Mouse (Mus musculus) c-Kit-positive CD71-positive TER-119-positive erythroid progenitor cells, embryonic 14.5 days (primary cell): ENCODE results near the gene Srsf2.

ENCODE experiments used
- DNase-seq: peaks from one replicate; pipeline ENCODE4 v3.0.0-alpha.2; 2013; ENCODE audit warnings: low spot score

The Srsf2 gene

GRCm38 (mm10) chr11:116808811-116809395 is 44.0 kb downstream of the Srsf2 start:
- DNase-seq = no peak

- peak; percentile 73 for DNase-seq
Measured at GRCm38 (mm10) chr11:116807938-116808606, 44.8 kb downstream of the Srsf2 start.

GRCm38 (mm10) chr11:116807526-116807925 is 45.4 kb downstream of the Srsf2 start:
- no peak for DNase-seq

DNA sequence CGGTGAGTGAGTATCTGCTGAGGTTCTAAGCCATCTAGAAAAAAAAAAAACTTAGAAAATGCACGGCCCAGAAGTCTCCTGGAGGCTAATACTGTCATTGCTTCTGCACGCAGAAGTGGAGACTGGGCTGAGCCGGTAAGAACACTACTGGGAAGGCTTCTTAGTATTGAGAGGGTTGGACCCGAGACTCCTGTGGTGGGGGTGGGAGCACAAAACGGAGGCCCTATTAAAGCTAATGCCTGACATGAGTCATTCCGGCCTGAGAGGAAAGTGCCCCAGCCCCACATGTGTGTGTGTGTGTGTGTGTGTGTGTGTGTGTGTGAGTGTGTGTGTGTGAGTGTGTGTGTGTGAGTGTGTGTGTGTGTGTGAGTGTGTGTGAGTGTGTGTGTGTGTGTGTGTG is 45.8 kb downstream of the Srsf2 start:
- no peak for DNase-seq

DNA sequence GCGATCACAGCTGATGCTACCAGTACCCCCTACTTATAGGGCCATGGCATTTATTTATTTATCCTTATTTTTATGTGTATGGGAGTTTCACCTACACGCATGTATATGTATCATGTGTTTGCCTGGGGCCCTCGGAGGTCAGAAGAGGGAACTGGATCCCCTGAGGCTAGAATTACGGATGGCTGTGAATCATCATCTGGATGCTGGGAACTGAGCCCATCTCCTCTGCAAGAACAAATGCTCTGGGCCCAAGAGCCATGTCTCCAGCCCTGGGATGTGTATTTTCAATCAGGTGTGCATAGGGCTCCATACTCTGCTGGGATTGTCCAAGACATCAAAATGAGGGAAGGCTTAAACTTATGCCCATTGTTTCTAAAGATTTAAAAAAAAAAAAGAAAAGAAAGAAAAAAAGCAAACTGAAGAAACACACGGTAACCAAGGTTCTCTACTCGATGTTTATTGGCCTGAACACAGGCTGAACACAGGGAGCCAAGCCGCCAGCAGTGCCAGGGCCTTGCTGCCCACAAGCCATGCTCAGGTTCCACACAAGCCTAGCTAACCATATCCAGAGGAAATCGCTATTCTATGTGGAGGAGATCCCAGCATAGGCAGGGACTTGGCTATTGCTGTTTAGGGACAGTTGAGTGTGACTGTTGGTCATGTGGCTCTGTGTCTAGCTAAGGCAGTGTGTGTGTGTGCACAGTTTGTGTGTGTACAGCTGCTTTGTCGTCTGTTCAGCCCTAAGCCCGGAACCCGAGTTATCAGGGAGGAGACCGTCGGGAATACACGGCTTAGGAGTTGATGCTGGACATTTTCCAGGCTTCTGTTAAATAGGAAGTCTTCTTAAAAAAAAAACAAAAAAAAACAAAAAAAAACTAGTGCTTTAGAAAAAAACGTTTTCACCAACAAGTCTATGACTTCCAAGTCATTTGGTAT is 46.5 kb downstream of the Srsf2 start:
- DNase-seq = no peak

DNA sequence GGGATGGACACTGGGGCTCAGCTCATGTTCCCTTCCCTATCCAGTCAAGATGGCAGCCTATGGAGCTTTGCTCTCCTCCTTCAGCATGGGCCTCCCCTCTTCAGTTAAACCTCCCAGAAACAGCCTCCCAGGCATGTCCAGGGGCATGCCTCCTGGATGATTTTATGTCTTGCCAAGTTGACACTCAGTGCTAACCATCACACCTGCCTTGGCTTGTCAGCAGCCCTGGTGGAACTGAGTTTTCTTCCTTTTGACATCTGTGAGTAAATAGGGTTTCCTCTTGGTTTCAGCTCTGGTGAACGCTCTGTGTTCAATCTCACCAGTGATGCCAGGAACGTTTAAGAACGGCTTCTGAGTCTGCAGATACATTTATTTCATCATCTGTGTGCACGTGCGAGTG is 50.2 kb downstream of the Srsf2 start:
- no peak for DNase-seq

- DNase-seq = no peak
Measured at GRCm38 (mm10) chr11:116801106-116801505, 51.8 kb downstream of the Srsf2 start.
